Mouse (Mus musculus): ENCODE measurements around the gene Gnb1l.
A peak's percentile ranks its signal among the peaks of the same experiment; 100 is the strongest.
"Not testable (repeated sequence)": the region's sequence is repeated elsewhere in the genome, so short reads cannot be mapped to it uniquely, and the experiment has no call there.

Gene Gnb1l

GRCm38 (mm10) chr16:18483839-18484238 is 14.7 kb upstream of the Gnb1l start:
- DNase-seq (ENCODE audit: low read depth): no peak

- no peak for DNase-seq (ENCODE audit: low read depth)
Measured at GRCm38 (mm10) chr16:18484386-18484785, 14.1 kb upstream of the Gnb1l start.

GRCm38 (mm10) chr16:18484794-18485435 is 13.6 kb upstream of the Gnb1l start:
- no peak for DNase-seq (ENCODE audit: low read depth)

GRCm38 (mm10) chr16:18486126-18486525 is 12.4 kb upstream of the Gnb1l start:
- DNase-seq (ENCODE audit: low read depth): no peak

- DNase-seq (ENCODE audit: low read depth): no peak
Measured at GRCm38 (mm10) chr16:18490281-18490680, 8.2 kb upstream of the Gnb1l start.

- DNase-seq (ENCODE audit: low read depth): no peak
Measured at GRCm38 (mm10) chr16:18490894-18491293, 7.6 kb upstream of the Gnb1l start.

- no peak for DNase-seq (ENCODE audit: low read depth)
Measured at GRCm38 (mm10) chr16:18497865-18498515, 523 bp upstream of the Gnb1l start.

- no peak for DNase-seq (ENCODE audit: low read depth)
Measured at GRCm38 (mm10) chr16:18498996-18499395, 483 bp downstream of the Gnb1l start.

GRCm38 (mm10) chr16:18501531-18501930 is 3.0 kb downstream of the Gnb1l start:
- DNase-seq (ENCODE audit: low read depth): no peak

GRCm38 (mm10) chr16:18503566-18504342 is 5.2 kb downstream of the Gnb1l start:
- no peak for DNase-seq (ENCODE audit: low read depth)

- DNase-seq (ENCODE audit: low read depth): no peak
Measured at GRCm38 (mm10) chr16:18506524-18507199, 8.1 kb downstream of the Gnb1l start.

- DNase-seq (ENCODE audit: low read depth): no peak
Measured at GRCm38 (mm10) chr16:18507200-18507549, 8.7 kb downstream of the Gnb1l start.

GRCm38 (mm10) chr16:18511741-18512140 is 13.2 kb downstream of the Gnb1l start:
- no peak for DNase-seq (ENCODE audit: low read depth)

GRCm38 (mm10) chr16:18513508-18513907 is 15.0 kb downstream of the Gnb1l start:
- no peak for DNase-seq (ENCODE audit: low read depth)

- DNase-seq (ENCODE audit: low read depth): peak; percentile 15
Measured at GRCm38 (mm10) chr16:18518091-18518490, 19.6 kb downstream of the Gnb1l start.

GRCm38 (mm10) chr16:18523563-18524245 is 25.2 kb downstream of the Gnb1l start:
- DNase-seq (ENCODE audit: low read depth): no peak

- no peak for DNase-seq (ENCODE audit: low read depth)
Measured at GRCm38 (mm10) chr16:18528656-18529055, 30.1 kb downstream of the Gnb1l start.

- DNase-seq (ENCODE audit: low read depth): not testable (repeated sequence)
Measured at GRCm38 (mm10) chr16:18533061-18533460, 34.5 kb downstream of the Gnb1l start.

GRCm38 (mm10) chr16:18537407-18537990 is 39.0 kb downstream of the Gnb1l start:
- no peak for DNase-seq (ENCODE audit: low read depth)

- DNase-seq (ENCODE audit: low read depth): no peak
Measured at GRCm38 (mm10) chr16:18539281-18539680, 40.8 kb downstream of the Gnb1l start.

- DNase-seq (ENCODE audit: low read depth): no peak
Measured at GRCm38 (mm10) chr16:18543151-18543829, 44.8 kb downstream of the Gnb1l start.
